Mouse (Mus musculus) lung, adult 2 months (tissue): ENCODE results near the gene Sema6b. TPM values are rescaled to one million over a fixed set of nuclear protein-coding genes. Genes with fewer than 3 reads are reported as not detected.

Experiments
- DNase-seq: peaks from one replicate; pipeline ENCODE4 v3.0.0; 2022
- H3K4me1 ChIP-seq: fragments of 200-500 bp; 2 replicates; pipeline ENCODE4 v1.6.1; 2011; ENCODE audit warnings: low read length; ENCODE audit not compliant: control insufficient read depth, insufficient read depth
- H3K4me3 ChIP-seq: fragments of 200-500 bp; replicated peaks from 2 replicates; pipeline ENCODE3; 2011; ENCODE audit warnings: low read depth, mild to moderate bottlenecking, control low read depth, low read length; ENCODE audit errors: extremely low read depth
- CTCF ChIP-seq: fragments of 200-500 bp; IDR thresholded peaks from 2 replicates; pipeline ENCODE4 v1.5.1; 2011; ENCODE audit warnings: mild to moderate bottlenecking, low read length, control low read depth; ENCODE audit not compliant: insufficient read depth
- POLR2A ChIP-seq: fragments of 200-500 bp; IDR thresholded peaks from 2 replicates; pipeline ENCODE4 v1.6.1; 2011; ENCODE audit warnings: low read depth, mild to moderate bottlenecking, control low read depth, low read length, borderline replicate concordance; ENCODE audit errors: extremely low read depth
- WGBS: fragments of 180-500 bp; shearing (Covaris S2); methylation state at CpG from one replicate; pipeline ENCODE4 v1.1.7; 2018; 5-methylcytosine and 5-hydroxymethylcytosine counted together
- polyA plus RNA-seq: library from polyadenylated mRNA; depleted of rRNA; stranded (reverse); fragments of >200 nt; gene quantifications from 2 replicates; pipeline ENCODE4 v1.2.3, GENCODE M21; 2012; rRNA removed

Sema6b gene
- polyA plus RNA-seq, 1 experiment = 12.5 TPM

DNA sequence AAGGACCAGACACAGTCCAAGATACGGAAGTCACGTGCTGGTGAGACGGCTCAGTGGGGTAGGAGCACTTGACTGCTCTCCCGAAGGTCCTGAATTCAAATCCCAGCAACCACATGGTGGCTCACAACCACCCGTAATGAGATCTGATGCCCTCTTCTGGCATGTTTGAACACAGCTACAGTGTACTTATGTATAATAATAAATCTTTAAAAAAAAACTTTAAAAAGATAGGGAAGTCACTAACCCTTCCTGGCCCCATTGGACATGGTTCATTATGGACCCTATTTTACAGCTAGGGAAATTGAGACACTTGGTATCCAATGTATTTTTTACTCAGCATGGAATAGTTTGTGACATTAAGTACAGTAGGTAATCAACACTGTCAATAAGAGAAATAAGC, 62.6 kb downstream of the Sema6b start:
- TF ChIP-seq CTCF (no peak), POLR2A (no peak)
- DNase-seq = no peak
- 82% methylated on average over 5 of the region's 5 CpGs for WGBS
- H3K4me1 ChIP-seq = peaks cover 10% of the 10 kb centered on the region
- no peak overlapping the region for H3K4me3 ChIP-seq

DNA sequence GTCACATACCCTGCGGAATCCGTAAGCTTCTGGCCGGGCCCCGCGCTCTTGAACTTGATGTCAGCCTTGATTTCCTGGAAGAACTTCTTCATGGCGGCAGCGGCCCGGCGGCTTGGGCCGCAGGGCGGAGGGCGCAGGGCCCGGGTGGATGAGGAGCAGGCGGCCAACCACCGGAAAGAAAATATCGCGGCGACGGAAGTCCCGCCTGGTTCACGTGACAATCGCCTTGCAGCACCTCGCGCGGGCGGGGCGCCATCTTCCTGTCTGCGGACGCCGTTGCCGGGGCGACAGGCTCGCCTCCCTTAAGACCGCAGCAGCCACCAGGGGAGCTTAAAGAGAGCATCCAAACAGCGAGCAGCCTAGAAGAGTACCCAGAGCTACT, 65.3 kb downstream of the Sema6b start, which contains the start of gene Ubxn6:
TSS of gene Ubxn6 (minus strand) at position 202 of the 382 bp plus-strand sequence.
- H3K4me3 ChIP-seq = peak within 1 kb of the TSS; percentile 68
- peaks cover 7% of the 10 kb centered on the region for H3K4me1 ChIP-seq
- TF ChIP-seq POLR2A = peak; percentile 17; the same call in 1 of the 2 replicates
- no peak for TF ChIP-seq CTCF
- under 1% methylated on average over 35 of the region's 35 CpGs for WGBS
- peak; percentile 94 for DNase-seq

DNA sequence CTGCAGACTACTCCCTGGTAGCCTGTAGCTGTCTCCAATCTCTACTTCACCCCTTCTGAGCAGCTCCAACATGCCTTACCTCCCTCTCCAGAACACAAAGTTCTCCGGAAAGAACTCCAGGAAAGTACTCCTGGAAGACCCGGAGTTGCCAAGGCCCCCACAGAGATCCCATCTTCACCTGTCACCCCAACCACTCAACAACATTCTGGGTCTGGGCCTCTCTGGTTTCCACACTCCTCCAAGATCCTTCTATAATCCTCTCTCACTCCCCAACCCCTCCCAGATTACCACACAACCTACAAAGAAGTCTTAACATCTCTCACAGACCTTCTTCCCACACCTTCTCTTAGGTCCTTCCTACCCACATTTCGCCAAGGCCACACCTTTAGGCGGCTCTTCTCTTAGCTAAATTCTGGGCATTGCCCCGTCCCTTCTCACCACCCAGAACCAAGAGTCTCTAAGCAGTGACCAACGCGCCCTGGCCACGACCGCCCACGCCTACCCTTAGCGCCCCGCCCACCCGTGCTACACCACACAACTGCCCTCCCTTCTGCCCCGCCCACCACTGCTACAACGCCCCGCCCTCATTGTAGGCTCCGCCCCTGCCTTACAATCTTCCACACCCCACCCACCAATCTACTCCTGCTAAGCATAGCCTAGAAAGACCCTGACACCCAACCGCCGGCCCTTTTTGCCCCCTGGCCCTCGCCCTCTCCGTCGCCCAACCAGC, 65.9 kb downstream of the Sema6b start:
- no peak for TF ChIP-seq CTCF
- TF ChIP-seq POLR2A = no peak
- 8% methylated on average over 22 of the region's 22 CpGs for WGBS
- DNase-seq = peak; percentile 79
- peak overlapping the region; percentile 68 for H3K4me3 ChIP-seq
- peaks cover 7% of the 10 kb centered on the region for H3K4me1 ChIP-seq

Other genes starting within 250 kb of the Sema6b start
- gene Zfp959, start 248.2 kb downstream of the Sema6b start, polyA plus RNA-seq = 0.96 and 1.2 TPM in 2 replicates
- gene Zfp119b, start 190.8 kb downstream of the Sema6b start, polyA plus RNA-seq = 0.29 and 0.70 TPM in 2 replicates
- gene Ebi3, start 187.7 kb downstream of the Sema6b start, polyA plus RNA-seq = 7.3 and 12.4 TPM in 2 replicates
- gene Yju2, start 181.2 kb downstream of the Sema6b start, polyA plus RNA-seq = 8.8 and 9.5 TPM in 2 replicates
- 1.6 and 1.9 TPM in 2 replicates for gene Shd, start 169.9 kb downstream of the Sema6b start, polyA plus RNA-seq
- gene Fsd1, start 153.8 kb downstream of the Sema6b start, polyA plus RNA-seq = 0.17 and 0.31 TPM in 2 replicates
- gene Stap2, start 134.8 kb downstream of the Sema6b start, polyA plus RNA-seq = 53.4 and 60.4 TPM in 2 replicates
- gene Mpnd, start 134.6 kb downstream of the Sema6b start, polyA plus RNA-seq = 99.7 and 103 TPM in 2 replicates
- gene Sh3gl1, start 103.7 kb downstream of the Sema6b start, polyA plus RNA-seq = 72.8 and 74.1 TPM in 2 replicates
- 1.6 and 2.3 TPM in 2 replicates for gene Chaf1a, start 99.9 kb downstream of the Sema6b start, polyA plus RNA-seq
- 59.3 and 69.3 TPM in 2 replicates for gene Ubxn6, start 65.3 kb downstream of the Sema6b start, polyA plus RNA-seq
- gene Hdgfl2, start 60.7 kb downstream of the Sema6b start, polyA plus RNA-seq = 44.8 and 47.2 TPM in 2 replicates
- 25.2 and 38.9 TPM in 2 replicates for gene Plin4, start 30.5 kb downstream of the Sema6b start, polyA plus RNA-seq
- gene Plin5, start 22.7 kb downstream of the Sema6b start, polyA plus RNA-seq = 5.5 and 8.6 TPM in 2 replicates
- gene Lrg1, start 18.3 kb downstream of the Sema6b start, polyA plus RNA-seq = 174 and 240 TPM in 2 replicates
- 3.5 and 3.6 TPM in 2 replicates for gene Tnfaip8l1, start 22.1 kb upstream of the Sema6b start, polyA plus RNA-seq
- gene Mydgf, start 43.6 kb upstream of the Sema6b start, polyA plus RNA-seq = 42.4 and 48.7 TPM in 2 replicates
- gene Dpp9, start 78.6 kb upstream of the Sema6b start, polyA plus RNA-seq = 65.8 and 71.9 TPM in 2 replicates
- gene Fem1a, start 116.5 kb upstream of the Sema6b start, polyA plus RNA-seq = 28.2 and 29.4 TPM in 2 replicates
- gene Ticam1, start 136.4 kb upstream of the Sema6b start, polyA plus RNA-seq = 17.1 and 18.1 TPM in 2 replicates
- gene Plin3, start 152.5 kb upstream of the Sema6b start, polyA plus RNA-seq = 39.4 and 39.6 TPM in 2 replicates
- not detected in 2 replicates for gene Arrdc5, start 159.9 kb upstream of the Sema6b start, polyA plus RNA-seq
- gene Uhrf1, start 163.0 kb upstream of the Sema6b start, polyA plus RNA-seq = 2.6 and 3.2 TPM in 2 replicates
- gene Kdm4b, start 185.7 kb upstream of the Sema6b start, polyA plus RNA-seq = 39.9 and 46.1 TPM in 2 replicates